Mouse (Mus musculus): ENCODE data around the gene Fmnl2. TPM values are rescaled to one million over a fixed set of nuclear protein-coding genes. Genes with fewer than 3 reads are reported as not detected.

The Fmnl2 gene
- polyA plus RNA-seq, 1 experiment from 2014 or later, result 11.2 TPM

DNA sequence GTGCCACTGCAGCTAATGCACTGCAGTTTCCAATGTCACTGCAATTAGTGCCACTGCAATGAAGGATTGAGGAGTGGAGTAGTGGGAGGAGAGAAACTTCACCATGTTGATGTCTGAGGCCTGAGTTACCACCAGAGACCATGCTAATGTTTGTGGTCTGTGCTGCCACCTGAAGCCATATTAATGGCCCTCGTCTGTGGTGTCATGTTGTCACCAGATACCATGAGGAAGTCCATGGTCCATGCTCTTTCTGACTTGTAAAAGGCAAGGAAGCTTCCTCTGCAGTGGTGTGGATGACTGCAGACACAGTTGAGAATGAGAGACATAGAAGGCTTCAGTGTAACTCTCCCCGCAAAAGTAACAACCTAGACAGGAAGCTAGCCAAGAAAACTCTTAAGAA lies 26.1 kb upstream of the Fmnl2 start:
- Histone ChIP-seq H3K4me2 (ENCODE audit: low read depth, severe bottlenecking) (no peak overlapping the region), H3K4me1 (ENCODE audit: control insufficient read depth, insufficient read depth, low read length) (no peaks in the 10 kb centered on the region), H3K36me3 (ENCODE audit: control insufficient read depth, insufficient read depth, low read length) (no peaks in the 10 kb centered on the region), H3K27me3 (ENCODE audit: control insufficient read depth, insufficient read depth, low read length) (no peaks in the 10 kb centered on the region), H3K27ac (replicated peaks; ENCODE audit: low read depth, low read length) (no peak overlapping the region), H3K9me3 (ENCODE audit: control insufficient read depth, low read length) (no peaks in the 10 kb centered on the region), H3K4me3 (ENCODE audit: low read depth, low read length) (no peak overlapping the region), H3K9ac (ENCODE audit: low read length) (no peak overlapping the region)
- ATAC-seq (ENCODE audit: insufficient number of reproducible peaks, low FRiP score, low TSS enrichment, low read depth) (no peak), DNase-seq (ENCODE audit: low spot score) (no peak)
- WGBS, result 78% methylated on average over 2 of the region's 2 CpGs

DNA sequence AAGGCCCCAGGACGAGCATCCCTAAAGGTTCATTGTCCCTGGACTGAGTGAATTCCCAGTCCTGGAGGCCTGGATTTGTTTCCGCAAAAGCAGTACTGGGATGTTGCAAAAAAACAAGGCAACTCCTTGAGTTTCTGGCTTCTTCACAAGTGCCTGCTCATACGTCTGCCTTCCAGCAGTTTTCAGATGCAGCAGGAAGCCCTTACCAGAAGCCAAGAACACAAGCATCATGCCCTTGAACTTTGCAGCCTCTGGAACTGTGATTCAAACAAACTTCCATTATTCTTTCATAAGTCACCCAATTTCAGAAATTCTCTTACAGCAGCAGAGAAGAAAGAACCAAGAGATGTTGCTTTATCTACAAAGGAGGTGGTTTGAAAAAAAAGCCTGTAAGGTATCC lies 21.9 kb upstream of the Fmnl2 start:
- Histone ChIP-seq H3K36me3 (ENCODE audit: control insufficient read depth, insufficient read depth, low read length) (no peaks in the 10 kb centered on the region), H3K4me1 (ENCODE audit: control insufficient read depth, insufficient read depth, low read length) (no peaks in the 10 kb centered on the region), H3K27me3 (ENCODE audit: control insufficient read depth, insufficient read depth, low read length) (no peaks in the 10 kb centered on the region), H3K9me3 (ENCODE audit: control insufficient read depth, low read length) (no peaks in the 10 kb centered on the region), H3K4me2 (ENCODE audit: low read depth, severe bottlenecking) (no peak overlapping the region), H3K4me3 (ENCODE audit: low read depth, low read length) (no peak overlapping the region), H3K9ac (ENCODE audit: low read length) (no peak overlapping the region), H3K27ac (replicated peaks; ENCODE audit: low read depth, low read length) (no peak overlapping the region)
- ATAC-seq (ENCODE audit: insufficient number of reproducible peaks, low FRiP score, low TSS enrichment, low read depth) (no peak), DNase-seq (ENCODE audit: low spot score) (no peak)
- 80% methylated on average over 3 of the region's 3 CpGs for WGBS

DNA sequence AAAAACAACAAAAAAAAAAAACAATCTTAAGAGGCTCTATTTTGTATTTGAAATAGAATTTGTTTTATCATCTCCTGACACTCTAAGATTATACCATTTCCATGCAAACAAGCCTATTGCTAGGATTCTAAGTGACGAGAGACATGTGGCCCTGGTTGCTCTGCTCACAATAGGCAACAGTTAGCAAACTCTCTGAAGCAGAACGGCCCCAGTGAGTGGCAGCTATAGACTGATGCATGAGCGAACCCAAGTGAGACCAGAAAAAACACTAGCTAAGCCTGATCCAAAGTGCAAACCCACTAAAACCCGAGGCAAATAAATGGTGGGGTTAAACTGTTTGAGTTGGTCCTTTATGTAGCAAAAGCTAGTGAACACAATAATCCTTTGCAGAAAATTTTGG lies 18.6 kb upstream of the Fmnl2 start:
- H3K4me2 ChIP-seq (ENCODE audit: low read depth, severe bottlenecking), result no peak overlapping the region
- no peaks in the 10 kb centered on the region for H3K36me3 ChIP-seq (ENCODE audit: control insufficient read depth, insufficient read depth, low read length)
- H3K27me3 ChIP-seq (ENCODE audit: control insufficient read depth, insufficient read depth, low read length), result no peaks in the 10 kb centered on the region
- H3K27ac ChIP-seq (replicated peaks; ENCODE audit: low read depth, low read length), result no peak overlapping the region
- no peak for ATAC-seq (ENCODE audit: insufficient number of reproducible peaks, low FRiP score, low TSS enrichment, low read depth)
- H3K9me3 ChIP-seq (ENCODE audit: control insufficient read depth, low read length), result no peaks in the 10 kb centered on the region
- 84% methylated on average over 4 of the region's 4 CpGs for WGBS
- DNase-seq (ENCODE audit: low spot score), result no peak
- H3K4me3 ChIP-seq (ENCODE audit: low read depth, low read length), result no peak overlapping the region
- H3K9ac ChIP-seq (ENCODE audit: low read length), result no peak overlapping the region
- H3K4me1 ChIP-seq (ENCODE audit: control insufficient read depth, insufficient read depth, low read length), result no peaks in the 10 kb centered on the region

DNA sequence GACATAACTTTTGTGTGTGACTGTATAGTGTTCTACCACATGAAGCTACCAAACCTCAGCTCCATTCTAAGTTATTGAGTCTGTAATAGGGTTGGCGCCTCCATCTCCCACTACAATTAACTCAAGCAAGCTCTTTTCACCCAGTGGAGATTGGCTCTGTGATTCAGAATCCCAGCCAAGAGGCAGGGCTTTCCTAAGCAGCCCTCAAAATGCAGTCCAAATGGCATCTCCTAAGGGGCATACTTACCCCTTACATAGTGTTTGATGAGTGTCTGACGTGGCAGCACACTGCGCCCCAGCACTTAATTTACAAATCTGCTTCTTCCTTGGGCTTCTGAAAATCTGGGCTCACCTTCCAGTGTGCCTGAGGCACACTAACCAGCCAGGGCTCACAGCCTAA lies 17.8 kb upstream of the Fmnl2 start:
- Histone ChIP-seq H3K4me1 (ENCODE audit: control insufficient read depth, insufficient read depth, low read length) (no peaks in the 10 kb centered on the region), H3K9ac (ENCODE audit: low read length) (no peak overlapping the region), H3K27me3 (ENCODE audit: control insufficient read depth, insufficient read depth, low read length) (no peaks in the 10 kb centered on the region), H3K4me3 (ENCODE audit: low read depth, low read length) (no peak overlapping the region), H3K36me3 (ENCODE audit: control insufficient read depth, insufficient read depth, low read length) (no peaks in the 10 kb centered on the region), H3K9me3 (ENCODE audit: control insufficient read depth, low read length) (no peaks in the 10 kb centered on the region), H3K27ac (replicated peaks; ENCODE audit: low read depth, low read length) (no peak overlapping the region), H3K4me2 (ENCODE audit: low read depth, severe bottlenecking) (no peak overlapping the region)
- ATAC-seq (ENCODE audit: insufficient number of reproducible peaks, low FRiP score, low TSS enrichment, low read depth) (no peak), DNase-seq (ENCODE audit: low spot score) (no peak)
- 86% methylated on average over 3 of the region's 3 CpGs for WGBS

DNA sequence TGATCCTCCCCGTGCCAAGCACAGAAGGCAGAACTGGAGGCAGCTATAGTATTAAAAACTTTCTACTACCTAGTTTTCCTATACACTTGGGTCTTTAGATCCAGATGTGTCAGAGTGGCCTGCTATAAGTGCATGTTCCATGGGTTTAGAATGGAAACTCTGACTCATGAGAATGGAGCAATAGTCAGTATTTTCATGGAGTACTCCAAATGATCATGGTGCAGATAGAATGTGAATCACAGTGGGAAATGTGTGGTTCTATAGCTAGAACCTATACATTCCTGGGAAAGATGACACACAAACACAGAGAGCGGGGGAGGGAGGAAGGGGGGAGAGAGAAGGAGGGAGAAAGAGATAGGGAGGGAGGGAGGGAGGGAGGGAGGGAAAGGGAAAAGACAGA lies 13.8 kb upstream of the Fmnl2 start:
- no peak for ATAC-seq (ENCODE audit: insufficient number of reproducible peaks, low FRiP score, low TSS enrichment, low read depth)
- Histone ChIP-seq H3K27ac (replicated peaks; ENCODE audit: low read depth, low read length) (no peak overlapping the region), H3K9me3 (ENCODE audit: control insufficient read depth, low read length) (no peaks in the 10 kb centered on the region), H3K27me3 (ENCODE audit: control insufficient read depth, insufficient read depth, low read length) (no peaks in the 10 kb centered on the region), H3K4me3 (ENCODE audit: low read depth, low read length) (no peak overlapping the region), H3K4me1 (ENCODE audit: control insufficient read depth, insufficient read depth, low read length) (no peaks in the 10 kb centered on the region), H3K9ac (ENCODE audit: low read length) (no peak overlapping the region), H3K36me3 (ENCODE audit: control insufficient read depth, insufficient read depth, low read length) (no peaks in the 10 kb centered on the region), H3K4me2 (ENCODE audit: low read depth, severe bottlenecking) (no peak overlapping the region)
- DNase-seq (ENCODE audit: low spot score), result no peak
- 88% methylated on average over 2 of the region's 2 CpGs for WGBS

- H3K4me3 ChIP-seq (ENCODE audit: low read depth, low read length), result no peak overlapping the region
- no peak overlapping the region for H3K4me2 ChIP-seq (ENCODE audit: low read depth, severe bottlenecking)
- H3K36me3 ChIP-seq (ENCODE audit: control insufficient read depth, insufficient read depth, low read length), result no peaks in the 10 kb centered on the region
- H3K27ac ChIP-seq (replicated peaks; ENCODE audit: low read depth, low read length), result no peak overlapping the region
- DNase-seq (ENCODE audit: low spot score) (no peak), ATAC-seq (ENCODE audit: insufficient number of reproducible peaks, low FRiP score, low TSS enrichment, low read depth) (no peak)
- 68% methylated on average over 14 of the region's 14 CpGs for WGBS
- no peaks in the 10 kb centered on the region for H3K9me3 ChIP-seq (ENCODE audit: control insufficient read depth, low read length)
- H3K9ac ChIP-seq (ENCODE audit: low read length), result no peak overlapping the region
- H3K4me1 ChIP-seq (ENCODE audit: control insufficient read depth, insufficient read depth, low read length), result no peaks in the 10 kb centered on the region
- no peaks in the 10 kb centered on the region for H3K27me3 ChIP-seq (ENCODE audit: control insufficient read depth, insufficient read depth, low read length)
These were observed 12.5 kb upstream of the Fmnl2 start for GRCm38 (mm10) chr2:52844936-52845752.

GRCm38 (mm10) chr2:52846506-52846905 lies 11.2 kb upstream of the Fmnl2 start:
- WGBS, result 48% methylated on average over 3 of the region's 3 CpGs
- H3K9me3 ChIP-seq (ENCODE audit: control insufficient read depth, low read length), result no peaks in the 10 kb centered on the region
- ATAC-seq (ENCODE audit: insufficient number of reproducible peaks, low FRiP score, low TSS enrichment, low read depth), result no peak
- H3K27ac ChIP-seq (replicated peaks; ENCODE audit: low read depth, low read length), result no peak overlapping the region
- H3K4me3 ChIP-seq (ENCODE audit: low read depth, low read length), result no peak overlapping the region
- H3K27me3 ChIP-seq (ENCODE audit: control insufficient read depth, insufficient read depth, low read length), result no peaks in the 10 kb centered on the region
- no peak overlapping the region for H3K4me2 ChIP-seq (ENCODE audit: low read depth, severe bottlenecking)
- no peaks in the 10 kb centered on the region for H3K4me1 ChIP-seq (ENCODE audit: control insufficient read depth, insufficient read depth, low read length)
- H3K36me3 ChIP-seq (ENCODE audit: control insufficient read depth, insufficient read depth, low read length), result no peaks in the 10 kb centered on the region
- no peak for DNase-seq (ENCODE audit: low spot score)
- H3K9ac ChIP-seq (ENCODE audit: low read length), result no peak overlapping the region

- Histone ChIP-seq H3K36me3 (ENCODE audit: control insufficient read depth, insufficient read depth, low read length) (no peaks in the 10 kb centered on the region), H3K27ac (replicated peaks; ENCODE audit: low read depth, low read length) (no peak overlapping the region), H3K4me1 (ENCODE audit: control insufficient read depth, insufficient read depth, low read length) (no peaks in the 10 kb centered on the region), H3K4me2 (ENCODE audit: low read depth, severe bottlenecking) (no peak overlapping the region), H3K9me3 (ENCODE audit: control insufficient read depth, low read length) (no peaks in the 10 kb centered on the region), H3K9ac (ENCODE audit: low read length) (no peak overlapping the region), H3K4me3 (ENCODE audit: low read depth, low read length) (no peak overlapping the region), H3K27me3 (ENCODE audit: control insufficient read depth, insufficient read depth, low read length) (no peaks in the 10 kb centered on the region)
- 65% methylated on average over 3 of the region's 3 CpGs for WGBS
- ATAC-seq (ENCODE audit: insufficient number of reproducible peaks, low FRiP score, low TSS enrichment, low read depth), result no peak
- no peak for DNase-seq (ENCODE audit: low spot score)
These were observed 8.6 kb upstream of the Fmnl2 start for GRCm38 (mm10) chr2:52849092-52849491.

Measured in limb, embryonic 11.5 days (tissue).